Mouse (Mus musculus) liver, adult 2 months (tissue): ENCODE results near the gene Eno2.

Source experiments
- CTCF ChIP-seq: fragments of 200-500 bp; IDR thresholded peaks from 2 replicates; pipeline ENCODE4 v1.5.1; 2011; ENCODE audit warnings: low read depth, low read length, control low read depth
- POLR2A ChIP-seq: fragments of 200-500 bp; IDR thresholded peaks from 2 replicates; pipeline ENCODE4 v1.6.1; 2011; ENCODE audit warnings: low read length, control low read depth; ENCODE audit not compliant: insufficient read depth; ENCODE audit errors: extremely low read depth

GRCm38 (mm10) chr6:124745490-124746295 is 23.8 kb downstream of the Eno2 start:
- TF ChIP-seq POLR2A (0 out of 2 replicates have a peak, but pooled peaks have one; percentile 31), CTCF (peak; percentile 81)
